Mouse (Mus musculus): Measurements from ENCODE around the gene Rbbp7.
"Not testable (repeated sequence)": the region's sequence is repeated elsewhere in the genome, so short reads cannot be mapped to it uniquely, and the experiment has no call there.

Rbbp7 gene

DNA sequence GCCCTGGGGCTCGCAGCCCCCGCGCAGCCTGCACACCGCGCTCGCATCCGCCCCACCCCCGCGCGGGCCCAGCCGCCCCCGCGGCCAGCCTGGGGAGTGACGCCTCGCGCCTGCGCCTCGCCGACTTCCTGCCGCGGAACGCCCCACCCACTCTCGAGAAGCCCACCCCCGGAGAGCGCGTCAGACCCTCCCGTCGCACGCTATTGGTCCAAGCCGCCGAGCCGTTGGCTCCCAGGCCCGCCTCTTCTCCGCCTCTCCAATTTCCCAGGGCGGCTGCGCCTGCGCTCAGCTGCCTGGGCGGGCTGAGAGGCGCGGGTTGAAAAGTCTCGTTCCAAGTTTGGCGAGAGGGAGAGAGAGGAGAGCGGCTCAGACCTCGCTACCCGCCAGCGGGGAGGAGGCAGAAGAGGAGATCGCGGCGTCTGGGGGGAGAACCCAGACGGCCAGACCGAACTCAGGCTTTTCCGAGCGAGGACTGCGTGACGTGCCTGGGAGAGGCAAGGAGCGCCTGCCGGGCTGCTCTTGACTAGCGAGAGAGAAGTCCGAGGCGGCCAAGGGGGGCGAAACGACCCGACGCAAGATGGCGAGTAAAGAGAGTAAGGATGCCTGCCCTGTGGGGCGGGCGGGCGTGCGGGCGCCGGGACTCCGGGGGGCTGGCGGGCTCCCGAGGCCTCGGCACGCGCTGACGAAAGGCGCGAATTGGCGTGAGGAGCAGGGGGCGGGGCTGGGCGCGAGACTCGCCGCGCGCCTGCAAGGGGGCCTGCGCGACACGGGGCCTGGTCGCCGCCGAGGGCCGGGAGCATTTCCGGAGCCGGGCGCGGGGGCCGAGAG lies at the start of gene Rbbp7:
Gene Rbbp7 (plus strand): TSS at position 288 of the 828 bp plus-strand sequence.
- peak; percentile 85 for DNase-seq (ENCODE audit: low read depth, low spot score)

DNA sequence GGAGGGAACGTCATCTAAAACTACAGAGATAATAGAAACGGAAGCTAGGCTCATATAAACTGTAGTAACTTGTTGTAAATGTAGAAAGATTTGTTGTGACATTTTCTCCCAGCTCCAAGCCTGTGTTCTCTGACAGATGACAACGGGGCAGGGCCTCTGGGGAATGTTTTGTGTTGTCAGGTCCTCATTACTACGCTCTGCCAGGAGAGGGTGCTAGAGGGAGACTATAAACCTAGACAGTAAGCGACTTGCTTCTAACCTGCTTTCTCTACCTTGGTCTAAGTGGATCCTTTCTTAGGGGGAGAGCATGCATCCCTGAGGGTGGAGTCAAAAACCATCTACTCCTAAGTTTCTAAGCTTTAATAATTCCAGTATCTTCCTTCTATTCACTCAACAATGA lies 42.4 kb upstream of the Rbbp7 start:
- DNase-seq (ENCODE audit: low read depth, low spot score), result no peak

DNA sequence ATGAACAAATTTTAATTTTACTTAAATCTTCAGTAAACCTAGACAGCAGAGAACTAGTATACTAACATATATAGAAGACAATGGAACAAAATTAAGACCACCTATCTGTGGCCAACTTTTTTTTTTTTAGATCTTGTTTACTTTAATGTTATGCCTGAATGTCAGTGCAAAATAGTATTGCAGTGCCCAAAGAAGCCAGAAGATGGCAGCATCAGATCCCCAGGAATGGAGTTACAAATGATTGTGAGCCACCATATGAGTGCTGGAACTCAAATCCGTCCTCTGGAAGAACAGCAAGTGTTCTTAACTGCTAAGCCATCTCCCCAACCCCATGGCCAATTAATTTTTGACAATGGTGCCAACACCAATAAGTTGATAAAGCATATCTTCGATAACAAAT lies 40.6 kb upstream of the Rbbp7 start:
- DNase-seq (ENCODE audit: low read depth, low spot score), result no peak

DNA sequence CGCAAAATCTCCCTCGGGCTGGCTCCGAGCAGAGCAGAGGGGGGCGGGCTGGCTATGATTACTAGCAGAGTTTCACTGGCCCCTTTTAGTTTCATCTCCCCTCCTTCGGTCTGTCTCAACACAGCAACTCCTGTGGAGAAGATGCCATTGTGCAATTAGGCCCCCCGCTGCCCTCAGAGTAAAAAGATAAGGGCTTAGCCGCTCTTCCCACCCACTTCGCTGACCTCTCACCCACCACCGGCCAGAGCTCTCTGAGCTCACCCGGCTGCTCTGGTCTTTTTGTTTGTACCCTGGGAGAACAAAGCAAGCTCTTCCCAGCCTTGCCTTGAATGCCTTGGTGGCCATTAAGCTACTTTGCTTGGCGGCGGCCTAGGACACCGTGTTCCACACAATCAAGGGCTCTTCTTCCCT lies 32.8 kb upstream of the Rbbp7 start:
- DNase-seq (ENCODE audit: low read depth, low spot score), result no peak

DNA sequence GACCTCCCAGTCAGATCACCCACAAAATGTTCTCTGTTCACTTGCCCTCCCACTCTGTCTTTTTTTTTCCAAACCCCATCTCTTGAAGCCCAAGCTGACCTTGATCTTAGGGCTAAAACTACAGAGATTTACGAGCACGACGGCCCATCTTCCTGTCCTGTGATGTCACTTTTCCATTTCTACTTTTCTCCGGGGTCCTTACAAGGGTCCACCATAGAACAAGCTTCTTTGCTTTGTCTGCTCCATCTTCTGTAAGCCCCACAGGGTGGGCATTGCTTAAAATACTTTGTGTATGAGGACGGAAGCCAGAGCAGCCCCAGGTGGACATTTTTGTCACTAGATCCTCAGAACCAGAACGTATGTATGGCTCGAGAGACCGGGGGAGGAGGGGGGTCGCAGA lies 32.4 kb upstream of the Rbbp7 start:
- DNase-seq (ENCODE audit: low read depth, low spot score), result no peak

DNA sequence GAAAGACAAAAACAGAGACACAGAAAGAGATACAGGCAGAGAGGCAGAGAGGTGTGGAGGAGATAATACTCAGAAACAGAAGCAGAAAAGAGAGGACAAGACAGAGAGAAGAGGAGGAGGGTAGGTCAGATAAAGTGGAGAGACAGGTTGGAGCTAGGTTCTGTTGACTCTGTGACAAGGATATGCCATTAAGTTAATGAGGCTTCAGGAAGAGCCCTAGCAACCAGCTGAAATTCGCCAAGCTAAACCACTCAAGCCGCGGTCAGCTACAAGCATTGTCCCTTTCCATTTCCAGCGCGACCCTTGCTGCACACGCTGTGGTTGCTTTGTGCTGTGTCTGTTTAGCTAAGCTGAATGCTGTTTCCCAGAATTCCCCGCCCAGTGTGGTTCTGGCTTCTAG lies 32.0 kb upstream of the Rbbp7 start:
- DNase-seq (ENCODE audit: low read depth, low spot score), result no peak

DNA sequence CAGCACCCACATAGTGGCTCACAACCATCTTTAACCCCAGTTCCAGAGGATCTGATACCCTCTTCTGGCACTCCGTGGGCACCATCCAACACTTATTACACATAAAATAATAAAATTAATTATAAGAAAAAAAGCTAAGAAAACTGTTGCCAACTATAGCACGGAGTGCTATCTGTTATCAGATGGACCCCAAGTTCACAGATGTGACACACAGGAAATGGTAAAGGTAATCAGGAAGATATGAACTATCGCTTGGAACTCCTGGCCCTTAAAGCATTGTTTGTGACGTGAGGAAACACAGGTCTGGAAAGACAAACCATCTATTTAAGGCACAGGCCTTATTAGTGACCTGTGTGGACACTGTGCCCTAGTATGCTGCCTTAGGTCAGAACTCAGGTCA lies 30.2 kb upstream of the Rbbp7 start:
- no peak for DNase-seq (ENCODE audit: low read depth, low spot score)

DNA sequence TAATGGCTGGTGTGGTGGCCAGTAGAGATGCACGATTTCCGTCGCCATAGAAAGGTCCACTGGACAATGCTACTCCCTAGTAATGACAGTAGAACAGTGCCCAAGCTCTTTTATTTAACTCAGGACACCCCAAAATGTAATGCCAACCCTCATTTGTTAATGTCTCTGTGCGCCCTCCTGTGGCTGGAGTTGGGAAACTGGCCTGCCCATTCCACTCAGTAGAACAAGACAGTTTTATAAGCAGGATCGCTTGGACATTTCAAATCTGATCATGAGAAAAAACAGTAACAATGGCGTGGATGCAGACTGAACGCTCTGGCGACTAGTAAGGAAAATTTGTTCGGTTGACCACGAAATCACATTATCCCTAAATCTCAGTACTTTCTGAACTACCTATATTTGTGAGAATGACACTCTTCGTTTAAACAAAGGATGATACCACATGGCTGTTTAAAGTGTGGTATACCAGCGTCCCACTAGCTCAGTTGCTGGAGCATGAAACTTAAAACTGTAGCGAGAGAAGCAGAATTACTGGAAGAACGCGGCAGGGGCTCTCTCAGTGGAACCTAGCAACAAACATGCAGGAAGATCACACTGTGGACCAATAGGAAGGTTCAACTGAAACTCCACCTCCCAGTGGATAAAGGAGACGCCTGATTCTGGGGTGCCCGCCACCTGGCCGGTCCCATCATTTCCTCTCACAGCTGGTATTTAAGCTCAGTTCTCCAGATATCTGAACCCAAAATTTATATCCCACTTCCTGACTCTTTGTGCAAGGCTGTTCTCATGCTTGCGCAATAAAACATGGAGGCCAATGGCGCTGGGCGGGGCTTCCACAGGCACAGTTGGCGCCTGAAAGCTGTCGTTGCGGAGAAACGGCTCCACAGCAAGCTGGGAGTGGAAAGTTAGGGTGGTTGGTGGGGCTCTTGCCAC lies 24.9 kb upstream of the Rbbp7 start:
- no peak for DNase-seq (ENCODE audit: low read depth, low spot score)

DNA sequence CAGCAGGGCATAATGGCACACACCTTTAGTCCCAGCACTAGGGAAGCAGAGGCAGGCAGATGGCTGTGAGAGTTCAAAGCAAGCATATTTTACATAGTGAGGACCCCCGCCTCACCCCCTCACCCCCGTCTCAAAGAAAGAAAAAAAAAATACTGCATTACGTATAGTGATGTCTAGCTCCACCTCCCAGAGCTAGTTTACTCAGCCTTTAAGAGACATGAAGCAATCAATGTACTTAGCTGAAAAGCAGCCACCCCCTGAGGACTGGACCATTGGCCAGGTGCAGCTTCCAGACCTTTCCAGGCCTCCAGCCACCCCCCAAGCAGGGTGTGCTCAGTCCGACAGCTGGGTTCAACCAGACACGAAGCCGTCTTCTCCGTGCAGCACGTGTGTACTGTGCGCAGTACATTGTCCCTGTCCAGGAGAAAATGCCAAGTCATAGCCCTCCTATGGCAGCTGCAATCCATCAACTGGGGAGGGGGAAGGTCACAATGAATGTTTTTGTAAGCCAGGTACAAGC lies 24.0 kb upstream of the Rbbp7 start:
- no peak for DNase-seq (ENCODE audit: low read depth, low spot score)

DNA sequence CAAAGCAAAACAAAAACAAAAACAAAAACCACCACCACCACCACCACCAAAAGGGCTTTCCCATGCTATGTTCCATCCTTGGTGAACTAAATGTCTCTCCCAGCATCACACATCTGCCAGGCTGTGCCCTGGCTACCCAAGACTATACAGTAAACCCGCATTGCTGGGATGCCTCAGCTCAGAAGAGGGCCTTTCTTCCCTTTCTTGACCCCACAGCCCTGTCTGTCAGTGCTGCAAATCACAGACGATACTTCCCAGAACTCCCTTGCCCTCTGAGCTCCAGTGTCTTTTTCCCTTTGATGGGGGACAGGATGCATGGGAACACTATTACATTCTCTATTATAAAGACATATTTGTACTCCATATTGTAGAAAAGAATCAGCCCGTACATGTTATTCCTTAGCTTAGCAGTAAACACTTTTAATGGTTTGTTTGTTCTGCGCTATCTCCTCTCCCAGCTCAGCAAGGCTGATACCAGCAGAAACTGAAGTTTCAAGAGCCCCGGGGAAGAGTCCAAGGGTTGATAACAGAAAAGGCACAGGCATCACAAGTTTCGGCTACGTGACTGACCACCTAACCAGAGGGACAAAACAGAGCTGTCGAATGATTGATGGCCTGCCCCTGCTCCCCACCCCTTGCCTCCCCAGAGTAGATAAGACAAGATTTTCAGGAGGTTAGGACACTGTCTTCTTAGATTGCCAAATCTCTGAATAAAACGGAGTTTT lies 11.3 kb upstream of the Rbbp7 start:
- no peak for DNase-seq (ENCODE audit: low read depth, low spot score)

DNA sequence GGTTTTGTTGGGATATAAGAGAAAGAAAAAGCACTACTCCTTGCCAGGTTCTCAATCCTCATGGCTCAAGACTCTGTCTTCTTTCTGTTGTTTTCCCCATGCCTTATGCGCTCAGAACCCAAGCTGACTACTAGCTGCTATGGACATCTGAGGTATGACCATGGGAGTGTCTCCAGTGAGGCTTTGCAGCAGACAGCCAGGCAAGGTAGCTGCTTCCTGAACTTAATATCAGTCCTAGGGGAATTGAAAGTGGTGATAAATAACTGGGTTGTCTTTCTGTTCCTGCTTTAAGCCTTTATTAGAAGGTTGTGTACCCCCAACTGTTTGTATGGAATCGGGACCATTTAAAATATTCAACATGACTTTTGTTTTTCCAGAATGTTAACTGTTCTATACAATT lies 7.8 kb upstream of the Rbbp7 start:
- DNase-seq (ENCODE audit: low read depth, low spot score), result no peak

DNA sequence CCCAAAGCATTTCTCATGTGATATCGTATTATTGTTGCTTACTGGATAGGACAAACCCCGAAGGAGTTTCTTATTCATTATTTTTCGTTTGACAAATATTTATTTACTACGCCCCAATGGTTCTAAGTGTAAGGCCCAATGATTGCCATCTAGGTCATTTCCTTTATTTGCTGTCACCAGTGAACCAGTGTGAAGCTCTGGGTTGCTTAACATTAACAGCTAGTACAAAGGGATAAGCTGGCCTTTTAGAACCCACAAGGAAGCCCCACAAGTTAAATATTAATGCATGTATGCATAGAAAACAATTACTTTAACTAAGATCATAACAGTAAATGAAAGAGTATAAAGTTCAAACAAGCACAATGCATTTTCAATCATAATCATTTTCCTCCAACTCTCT lies 5.9 kb upstream of the Rbbp7 start:
- DNase-seq (ENCODE audit: low read depth, low spot score), result no peak

DNA sequence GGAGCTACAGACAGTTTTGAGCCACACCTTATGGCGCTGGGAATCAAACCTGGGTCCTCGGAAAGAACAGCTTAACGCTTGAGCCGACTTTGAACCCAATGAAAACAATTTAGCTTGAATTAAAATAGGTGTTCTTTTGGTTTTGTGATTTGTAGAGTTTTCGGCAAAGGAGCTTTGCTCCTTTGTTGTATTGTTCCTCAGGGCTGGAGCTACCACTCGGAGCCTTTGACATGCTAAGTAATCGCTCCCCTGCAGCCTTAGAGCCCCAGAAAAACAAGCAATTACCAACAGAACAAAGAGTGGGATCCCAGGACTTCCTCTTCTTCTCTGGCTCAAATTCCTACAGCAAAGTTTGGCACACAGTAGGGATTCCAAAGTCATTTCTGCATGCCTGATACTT lies 4.1 kb upstream of the Rbbp7 start:
- no peak for DNase-seq (ENCODE audit: low read depth, low spot score)

DNA sequence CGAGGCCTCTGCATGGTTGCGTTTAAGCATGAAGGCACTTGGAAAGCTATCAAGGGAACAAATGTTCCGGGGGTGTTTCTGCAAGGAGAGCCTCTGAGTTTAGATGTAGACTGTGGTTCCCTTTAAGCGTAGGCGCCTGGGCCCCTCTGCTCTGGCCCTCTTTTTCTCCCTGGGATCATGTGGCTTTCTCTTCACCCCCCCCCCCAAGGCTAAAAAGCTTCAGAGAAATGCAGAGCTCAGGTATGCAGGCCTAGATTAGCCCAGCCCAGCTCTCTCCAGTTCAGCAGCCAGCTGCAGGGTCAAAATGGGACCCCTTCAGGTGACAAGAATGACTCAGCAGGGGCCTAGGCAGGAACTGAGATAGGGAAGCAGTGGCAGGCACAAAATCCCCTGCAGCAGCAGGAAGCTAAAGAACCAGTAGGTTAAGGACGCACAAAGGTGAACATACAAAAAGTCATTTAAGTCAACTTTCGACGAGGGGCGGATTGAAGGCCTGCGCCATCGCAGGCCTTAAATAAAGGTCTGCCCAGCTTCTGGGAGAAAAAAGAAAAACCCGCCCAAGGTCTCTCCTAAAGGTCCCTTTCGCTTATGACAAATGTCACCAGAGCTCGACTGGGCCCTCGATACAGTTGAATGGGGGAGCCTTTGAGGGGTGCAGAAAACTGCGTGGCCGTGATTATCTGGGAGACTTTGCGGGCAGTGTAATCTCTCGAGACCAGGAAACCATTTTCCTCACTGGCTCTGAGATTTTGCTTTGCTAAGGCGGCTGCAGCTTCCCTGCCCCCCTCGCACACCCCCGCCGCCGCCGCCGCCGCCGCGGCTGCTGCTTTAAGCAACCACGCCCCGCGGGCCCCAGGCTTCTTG lies 719 bp upstream of the Rbbp7 start:
- DNase-seq (ENCODE audit: low read depth, low spot score), result no peak

DNA sequence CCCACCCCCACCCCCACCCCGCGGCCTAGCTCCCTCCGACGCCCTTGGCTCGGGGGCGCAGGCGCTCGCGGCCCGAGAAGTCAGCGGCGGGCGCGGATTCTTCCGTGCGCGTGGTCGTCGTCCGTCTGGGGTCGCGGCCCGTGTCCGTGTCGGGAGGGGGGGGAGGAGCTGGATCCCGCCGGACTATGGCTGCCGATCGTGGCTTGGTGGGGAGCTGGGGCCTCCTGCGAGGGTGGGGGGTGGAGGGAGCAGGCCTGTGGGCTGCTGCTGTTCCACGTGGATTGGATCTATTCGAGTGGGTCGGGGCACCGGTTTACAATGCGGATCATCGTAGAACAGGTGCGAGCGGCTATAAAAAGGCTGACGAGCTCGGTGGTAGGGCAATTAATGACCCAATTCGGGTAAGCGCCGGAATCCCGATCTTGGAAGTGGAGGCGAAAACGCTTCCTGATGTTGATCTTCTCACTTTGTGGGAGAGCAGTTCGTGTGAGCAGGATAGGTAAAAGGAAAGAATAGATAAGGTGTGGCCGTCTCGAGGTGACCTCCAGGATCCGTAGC lies 835 bp downstream of the Rbbp7 start:
- no peak for DNase-seq (ENCODE audit: low read depth, low spot score)

DNA sequence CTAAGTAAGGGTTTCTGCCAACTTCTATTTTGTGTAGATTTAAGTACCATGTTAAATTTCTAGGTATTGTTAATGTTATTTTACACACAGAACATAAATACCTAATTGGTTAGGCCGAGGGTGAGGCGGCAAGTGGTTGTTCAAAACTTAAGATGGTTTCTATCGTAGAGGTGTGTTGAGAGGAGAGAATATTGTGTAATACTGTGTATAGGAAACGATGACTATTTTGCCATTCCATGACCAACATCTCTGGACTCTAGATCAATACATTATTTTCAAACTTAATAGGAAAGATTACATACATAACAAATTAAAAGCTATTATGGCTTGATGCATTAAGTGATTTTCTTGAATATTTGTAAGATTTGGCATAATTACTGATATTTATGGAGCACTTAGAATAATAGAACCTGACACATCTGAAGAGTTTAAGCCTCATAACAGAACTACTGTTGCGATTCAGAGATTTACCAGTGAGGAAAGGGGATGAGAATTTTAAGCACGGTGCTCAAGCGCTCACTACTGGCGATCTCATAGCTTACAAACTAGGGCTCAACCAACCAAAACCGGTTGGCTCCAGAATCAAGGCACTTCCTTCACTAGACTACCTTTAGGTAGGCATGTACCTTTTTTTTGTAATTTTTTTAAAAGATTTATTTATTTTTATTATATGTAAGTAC lies 1.7 kb downstream of the Rbbp7 start:
- no peak for DNase-seq (ENCODE audit: low read depth, low spot score)

DNA sequence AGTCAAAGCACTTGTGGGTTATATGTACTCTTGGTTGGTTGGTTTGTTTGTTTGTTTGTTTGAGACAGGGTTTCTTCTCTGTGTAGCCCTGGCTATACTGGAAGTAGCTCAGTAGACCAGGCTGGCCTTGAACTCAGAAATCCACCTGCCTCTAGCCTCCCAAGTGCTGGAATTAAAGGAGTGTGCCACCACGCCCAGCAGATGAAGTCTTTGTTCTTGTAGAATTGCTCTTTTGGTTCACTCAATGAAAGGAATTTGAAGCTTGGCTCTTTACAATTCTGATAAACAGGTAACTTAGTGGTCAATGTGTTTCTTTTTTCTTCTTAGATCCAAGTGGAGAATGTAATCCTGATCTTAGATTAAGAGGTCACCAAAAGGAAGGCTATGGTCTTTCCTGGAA lies 10.5 kb downstream of the Rbbp7 start:
- no peak for DNase-seq (ENCODE audit: low read depth, low spot score)

DNA sequence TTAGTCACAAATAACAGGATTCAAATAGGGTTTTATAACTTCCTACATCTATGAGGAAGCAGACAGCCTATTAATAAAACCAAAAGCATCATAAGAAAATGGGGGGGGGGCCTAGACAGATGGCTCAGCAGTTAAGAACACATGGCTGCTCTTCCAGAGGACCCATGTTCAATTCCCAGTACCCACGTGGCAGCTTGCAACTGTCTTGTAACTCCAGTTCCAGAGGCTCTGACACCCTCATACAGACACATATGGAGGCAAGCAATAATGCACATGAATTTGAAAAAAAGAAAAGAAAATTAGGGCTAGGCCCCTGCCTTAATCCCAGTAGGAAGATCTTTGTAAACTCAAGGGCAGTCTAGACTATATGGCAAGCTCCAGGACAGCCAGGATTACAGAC lies 28.2 kb downstream of the Rbbp7 start:
- DNase-seq (ENCODE audit: low read depth, low spot score), result no peak

DNA sequence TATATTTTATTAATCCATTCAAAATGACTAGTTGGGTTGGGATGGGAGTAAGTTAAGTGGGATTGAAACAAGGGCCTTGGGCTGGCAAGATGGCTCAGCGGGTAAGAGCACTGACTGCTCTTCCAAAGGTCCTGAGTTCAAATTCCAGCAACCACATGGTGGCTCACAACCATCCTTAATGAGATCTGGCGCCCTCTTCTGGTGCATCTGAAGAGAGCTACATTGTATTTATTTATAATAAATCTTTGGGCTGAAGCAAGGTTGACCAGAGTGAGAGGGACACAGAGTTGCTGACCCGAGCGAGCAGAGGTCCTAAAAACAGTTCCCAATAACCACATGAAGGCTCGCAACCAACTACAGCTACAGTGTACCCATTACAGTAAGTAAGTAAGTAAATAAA lies 31.2 kb downstream of the Rbbp7 start:
- not testable (repeated sequence) for DNase-seq (ENCODE audit: low read depth, low spot score)

DNA sequence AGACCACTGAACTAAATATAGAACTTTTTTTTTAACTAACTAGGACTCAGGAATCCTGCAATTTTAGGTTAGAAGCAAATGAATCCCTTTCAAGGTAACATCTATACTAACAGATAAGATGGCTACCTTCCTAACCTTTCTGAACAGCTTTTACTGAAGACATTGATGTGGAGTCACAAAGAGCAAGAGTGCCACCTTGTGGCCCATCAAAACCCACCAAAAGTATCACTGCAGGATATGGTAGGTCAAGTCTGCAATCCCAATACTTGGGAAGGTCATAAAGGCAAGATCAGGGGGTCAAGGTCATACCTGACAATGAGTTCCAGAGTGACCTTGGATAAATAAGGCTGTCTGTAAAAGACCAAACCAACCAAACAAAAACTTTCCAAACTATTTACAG lies 40.2 kb downstream of the Rbbp7 start:
- DNase-seq (ENCODE audit: low read depth, low spot score), result peak; percentile 14

Data from embryo, embryonic 11.5 days (tissue).